Mouse (Mus musculus) limb, embryonic 10.5 days (tissue): Measurements from ENCODE around the gene Kdm4b. TPM values are rescaled to one million over a fixed set of nuclear protein-coding genes. Genes with fewer than 3 reads are reported as not detected.

ENCODE experiments used
- DNase-seq: peaks from one replicate; pipeline ENCODE4 v3.0.0-alpha.2; 2017; ENCODE audit warnings: low spot score
- H3K27ac ChIP-seq: fragments of 300-500 bp; sonication (generic); 2 replicates; pipeline ENCODE4 v1.5.1; 2016; ENCODE audit warnings: mild to moderate bottlenecking
- H3K27me3 ChIP-seq: fragments of 300-500 bp; sonication (generic); 2 replicates; pipeline ENCODE4 v1.6.1; 2016; ENCODE audit warnings: low read depth, mild to moderate bottlenecking; ENCODE audit not compliant: poor library complexity, severe bottlenecking
- H3K36me3 ChIP-seq: fragments of 300-500 bp; sonication (generic); 2 replicates; pipeline ENCODE4 v1.6.1; 2016; ENCODE audit warnings: mild to moderate bottlenecking, moderate library complexity
- H3K4me1 ChIP-seq: fragments of 300-500 bp; sonication (generic); 2 replicates; pipeline ENCODE4 v1.6.1; 2016
- H3K4me3 ChIP-seq: fragments of 300-500 bp; sonication (generic); 2 replicates; pipeline ENCODE4 v1.5.1; 2016; ENCODE audit warnings: mild to moderate bottlenecking, moderate library complexity
- H3K9me3 ChIP-seq: fragments of 300-500 bp; sonication (generic); replicated peaks from 2 replicates; pipeline ENCODE4 v1.6.1; 2016; ENCODE audit warnings: mild to moderate bottlenecking
- WGBS: fragments of 180-500 bp; shearing (Covaris S2); methylation state at CpG from one replicate; pipeline ENCODE4 v1.1.7; 2016; 5-methylcytosine and 5-hydroxymethylcytosine counted together
- polyA plus RNA-seq: library from polyadenylated mRNA; unstranded; fragments of >200 nt; fragmentation: Nextera tagmentation; extraction: Ambion mirVana; gene quantifications from 2 replicates; pipeline ENCODE4 v1.2.1, GENCODE M21; 2016

Kdm4b gene
- polyA plus RNA-seq, 1 experiment from 2014 or later = 46.8 TPM

DNA sequence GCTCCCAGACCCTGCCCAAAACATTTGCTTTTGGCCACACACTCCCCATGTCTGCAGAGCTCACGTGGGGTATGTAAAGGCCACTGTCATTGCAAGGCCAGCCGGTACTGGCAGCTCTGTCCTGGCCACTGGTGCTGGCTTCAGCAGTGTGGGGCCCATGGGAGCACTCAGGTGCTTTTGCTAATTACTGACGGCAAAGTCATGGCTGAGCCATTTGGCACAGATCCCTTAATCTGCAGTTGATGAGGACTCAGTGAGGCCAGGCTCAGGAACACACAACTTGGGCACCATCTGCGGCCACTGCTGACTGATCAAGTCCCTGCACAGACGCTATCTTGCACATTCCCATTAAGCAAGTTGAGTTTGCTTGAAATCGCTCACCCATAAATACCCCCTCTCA, 59.0 kb downstream of the Kdm4b start:
- DNase-seq = no peak
- H3K27ac ChIP-seq = no peak overlapping the region
- WGBS = 92% methylated on average over 6 of the region's 6 CpGs
- H3K27me3 ChIP-seq = no peaks in the 10 kb centered on the region
- H3K4me1 ChIP-seq = no peaks in the 10 kb centered on the region
- no peak overlapping the region for H3K4me3 ChIP-seq
- H3K36me3 ChIP-seq = peaks cover 95% of the 10 kb centered on the region
- no peaks in the 10 kb centered on the region for H3K9me3 ChIP-seq

DNA sequence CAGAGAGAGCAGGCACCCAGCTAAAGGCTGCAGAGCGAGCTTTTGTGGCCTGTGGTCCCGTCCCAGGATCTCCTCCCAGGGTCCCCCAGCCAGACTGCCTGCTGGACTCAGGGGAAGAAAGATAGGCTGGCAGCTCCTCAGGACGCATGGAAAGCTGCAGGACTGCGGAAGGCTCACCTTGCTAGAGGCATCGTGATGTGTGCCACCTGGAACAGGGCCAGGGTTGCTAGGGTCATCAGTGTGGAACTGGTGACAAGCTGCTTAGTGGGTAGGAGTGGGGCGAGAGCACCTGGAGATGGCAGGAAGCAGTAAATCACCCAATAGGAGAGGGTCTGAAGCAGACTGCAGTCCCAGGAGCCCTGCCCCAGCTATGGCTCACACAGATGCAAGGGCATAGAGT, 61.8 kb downstream of the Kdm4b start:
- H3K9me3 ChIP-seq = no peaks in the 10 kb centered on the region
- DNase-seq = no peak
- no peaks in the 10 kb centered on the region for H3K27me3 ChIP-seq
- 80% methylated on average over 6 of the region's 6 CpGs for WGBS
- H3K36me3 ChIP-seq = peaks cover 95% of the 10 kb centered on the region
- H3K4me3 ChIP-seq = no peak overlapping the region
- no peak overlapping the region for H3K27ac ChIP-seq
- H3K4me1 ChIP-seq = no peaks in the 10 kb centered on the region

DNA sequence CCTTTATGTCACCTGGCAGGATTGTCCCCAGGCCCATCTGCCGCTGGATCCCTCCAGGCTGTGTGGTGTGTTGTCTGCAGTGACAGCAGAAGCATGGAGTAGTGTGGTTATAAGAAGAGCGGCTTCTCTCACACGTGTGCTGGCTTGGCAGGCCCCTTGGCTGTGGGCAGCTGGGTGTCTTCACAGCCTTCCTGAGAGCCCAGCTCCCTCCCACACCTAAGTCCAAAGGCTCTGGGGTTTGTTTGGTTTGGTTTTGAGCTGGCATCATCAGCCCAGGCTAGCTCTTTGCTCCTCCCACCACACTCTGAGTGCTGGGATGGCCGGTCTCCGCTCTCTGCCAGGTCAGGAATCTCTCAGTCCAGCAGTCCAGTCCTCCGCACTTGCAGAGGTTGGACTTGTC, 67.4 kb downstream of the Kdm4b start:
- WGBS = 94% methylated on average over 6 of the region's 6 CpGs
- H3K36me3 ChIP-seq = peaks cover 100% of the 10 kb centered on the region

DNA sequence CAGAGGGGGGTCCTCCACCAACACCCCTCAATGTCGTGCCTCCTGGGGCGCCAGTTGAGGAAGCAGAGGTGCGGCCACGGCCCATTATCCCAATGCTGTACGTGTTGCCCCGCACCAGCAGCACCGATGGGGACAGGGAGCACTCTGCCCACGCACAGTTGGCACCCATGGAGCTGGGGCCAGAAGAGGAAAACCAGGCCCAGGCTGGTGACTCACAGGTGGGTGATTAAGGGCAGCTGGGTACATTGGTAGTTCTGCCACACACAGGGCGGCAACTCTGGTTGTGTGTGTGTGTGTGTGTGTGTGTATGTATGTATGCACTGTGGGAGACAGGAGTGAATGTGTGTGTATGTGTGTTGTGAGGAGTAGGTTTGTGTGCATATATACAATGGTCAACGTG, 68.0 kb downstream of the Kdm4b start:
- no peak overlapping the region for H3K4me3 ChIP-seq
- no peak for DNase-seq
- 94% methylated on average over 10 of the region's 10 CpGs for WGBS
- no peaks in the 10 kb centered on the region for H3K27me3 ChIP-seq
- H3K27ac ChIP-seq = no peak overlapping the region
- H3K36me3 ChIP-seq = peaks cover 100% of the 10 kb centered on the region
- H3K9me3 ChIP-seq = no peaks in the 10 kb centered on the region
- no peaks in the 10 kb centered on the region for H3K4me1 ChIP-seq

More for the DNA sequence above, 67.4 kb downstream of the Kdm4b start:
- no peak overlapping the region for H3K4me3 ChIP-seq
- no peak for DNase-seq
- no peaks in the 10 kb centered on the region for H3K9me3 ChIP-seq
- no peaks in the 10 kb centered on the region for H3K27me3 ChIP-seq
- no peaks in the 10 kb centered on the region for H3K4me1 ChIP-seq
- no peak overlapping the region; the same call in 1 of the 2 replicates for H3K27ac ChIP-seq

DNA sequence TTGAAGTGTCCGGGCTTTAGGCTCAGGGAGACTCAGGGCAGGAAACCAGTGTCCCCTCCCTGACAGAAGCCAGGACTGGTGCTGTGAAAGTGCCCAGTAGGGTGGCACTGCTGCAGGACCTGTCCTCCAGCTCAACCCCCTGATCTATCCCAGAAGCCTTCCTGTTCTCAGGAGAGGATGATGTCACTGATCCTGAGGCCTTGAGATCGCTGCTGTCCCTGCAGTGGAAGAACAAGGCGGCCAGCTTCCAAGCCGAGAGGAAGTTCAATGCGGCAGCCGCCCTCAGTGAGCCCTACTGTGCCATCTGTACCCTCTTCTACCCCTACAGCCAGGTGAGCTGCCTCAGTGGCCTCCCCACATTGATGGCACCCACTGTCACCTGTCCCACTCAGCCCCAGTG, 70.2 kb downstream of the Kdm4b start:
- 91% methylated on average over 6 of the region's 6 CpGs for WGBS
- Histone ChIP-seq H3K4me3 (no peak overlapping the region), H3K9me3 (no peaks in the 10 kb centered on the region), H3K27ac (no peak overlapping the region), H3K36me3 (peaks cover 100% of the 10 kb centered on the region), H3K27me3 (no peaks in the 10 kb centered on the region), H3K4me1 (no peaks in the 10 kb centered on the region)
- no peak for DNase-seq

DNA sequence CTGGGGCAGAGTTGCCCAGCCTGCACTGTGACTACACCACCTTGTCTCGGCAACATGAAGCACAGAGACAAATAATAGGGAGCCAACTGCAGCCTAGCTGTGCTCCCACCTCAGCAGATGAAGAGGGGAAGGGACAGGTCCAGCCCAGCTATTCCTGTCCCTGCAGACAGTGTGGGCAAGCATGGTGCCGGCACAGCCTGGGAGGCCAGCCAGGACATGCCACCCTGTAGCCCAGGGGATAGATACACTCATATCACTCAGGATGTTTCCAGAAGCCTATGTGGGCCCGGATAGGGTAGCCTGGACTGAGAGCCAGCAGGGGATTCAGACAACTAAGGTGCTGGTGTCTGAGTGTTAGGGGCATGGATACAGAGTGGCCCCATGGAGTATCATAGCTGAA, 74.4 kb downstream of the Kdm4b start:
- Histone ChIP-seq H3K36me3 (peaks cover 97% of the 10 kb centered on the region), H3K27ac (no peak overlapping the region), H3K4me3 (no peak overlapping the region), H3K4me1 (no peaks in the 10 kb centered on the region), H3K27me3 (no peaks in the 10 kb centered on the region), H3K9me3 (no peaks in the 10 kb centered on the region)
- DNase-seq = no peak
- 92% methylated on average over 3 of the region's 3 CpGs for WGBS

DNA sequence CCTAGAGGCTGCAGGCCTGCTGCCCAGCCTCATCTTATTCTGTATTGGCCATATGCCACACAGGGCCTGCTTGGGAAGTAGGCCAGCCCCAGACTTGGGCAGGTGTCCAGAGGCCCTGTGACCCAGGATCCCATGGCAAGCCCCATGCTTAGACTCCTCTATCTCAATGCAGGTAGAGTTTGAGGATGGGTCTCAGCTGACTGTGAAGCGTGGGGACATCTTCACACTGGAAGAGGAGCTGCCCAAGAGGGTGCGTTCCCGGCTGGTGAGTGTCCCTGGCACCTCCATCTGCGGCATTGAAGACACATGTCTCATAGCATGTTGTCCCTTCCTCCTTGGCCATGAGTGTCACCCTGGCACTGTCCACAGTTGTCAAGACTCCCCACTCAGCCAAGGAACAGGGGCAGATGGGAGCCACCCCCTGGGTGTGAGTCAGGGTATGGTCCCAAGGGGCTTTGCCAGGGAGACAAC, 75.2 kb downstream of the Kdm4b start:
- H3K4me1 ChIP-seq = peaks cover under 1% of the 10 kb centered on the region; the same call in 1 of the 2 replicates
- WGBS = 97% methylated on average over 4 of the region's 4 CpGs
- H3K27ac ChIP-seq = no peak overlapping the region
- H3K36me3 ChIP-seq = peaks cover 89% of the 10 kb centered on the region
- no peaks in the 10 kb centered on the region for H3K27me3 ChIP-seq
- no peak for DNase-seq
- no peak overlapping the region for H3K4me3 ChIP-seq
- no peaks in the 10 kb centered on the region for H3K9me3 ChIP-seq

- H3K36me3 ChIP-seq = peaks cover 57% of the 10 kb centered on the region
- no peaks in the 10 kb centered on the region for H3K9me3 ChIP-seq
- H3K4me3 ChIP-seq = no peak overlapping the region
- H3K27ac ChIP-seq = no peak overlapping the region
- DNase-seq = no peak
- WGBS = 91% methylated on average over 3 of the region's 3 CpGs
- peaks cover 33% of the 10 kb centered on the region for H3K4me1 ChIP-seq
- H3K27me3 ChIP-seq = no peaks in the 10 kb centered on the region
These were observed 79.5 kb downstream of the Kdm4b start for GRCm38 (mm10) chr17:56405341-56405740.

DNA sequence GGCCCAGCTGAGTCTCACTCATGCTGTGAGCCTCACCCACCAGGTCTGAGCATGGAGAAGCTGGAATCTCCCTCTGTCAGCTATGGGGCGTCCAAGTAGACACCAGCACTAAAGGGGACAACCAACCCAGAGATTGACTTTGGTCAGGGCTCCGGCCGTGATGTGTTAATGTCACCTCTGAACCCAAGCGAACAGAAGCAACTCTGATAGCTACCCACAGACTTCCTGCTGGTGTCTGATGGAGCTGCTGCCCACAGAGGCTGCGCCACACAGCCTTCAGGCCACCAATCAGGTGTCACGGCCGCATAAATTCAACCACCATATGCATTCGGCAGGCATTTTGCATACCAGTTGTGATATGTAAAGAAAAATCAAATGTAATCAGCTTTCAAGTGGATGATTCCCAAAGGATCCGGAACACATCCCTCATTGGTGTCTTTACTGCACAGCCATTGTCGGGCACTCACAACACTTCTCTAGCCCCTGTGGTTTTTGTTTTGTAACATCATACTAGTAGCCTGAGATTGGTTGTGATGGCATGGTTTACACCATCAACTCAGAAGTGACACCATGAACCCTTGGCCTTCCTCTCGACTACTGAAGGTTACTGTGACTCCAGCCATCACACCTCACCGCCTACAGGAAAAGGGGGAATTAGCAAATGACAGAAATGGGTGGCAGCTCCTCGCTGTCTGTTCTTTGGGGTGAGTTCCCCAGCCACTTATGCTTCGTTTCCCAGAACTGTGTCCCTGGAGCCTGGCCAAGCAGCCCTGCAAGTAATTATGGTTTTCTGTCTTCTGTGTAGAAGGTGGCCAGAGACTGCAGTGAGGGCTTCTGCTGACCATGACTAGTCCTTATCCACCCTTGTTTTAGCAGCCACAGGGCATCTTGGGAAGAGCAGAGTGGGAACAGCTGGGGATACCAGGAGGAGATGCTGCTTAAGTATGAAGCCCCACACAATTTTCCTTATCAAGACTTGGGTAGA, 80.3 kb downstream of the Kdm4b start:
- 90% methylated on average over 14 of the region's 14 CpGs for WGBS
- no peaks in the 10 kb centered on the region for H3K27me3 ChIP-seq
- DNase-seq = no peak
- peaks cover 33% of the 10 kb centered on the region for H3K4me1 ChIP-seq
- H3K4me3 ChIP-seq = no peak overlapping the region
- H3K27ac ChIP-seq = 0 out of 2 replicates have a peak overlapping the region, but pooled peaks have one; percentile 42
- H3K9me3 ChIP-seq = no peaks in the 10 kb centered on the region
- H3K36me3 ChIP-seq = peaks cover 57% of the 10 kb centered on the region

DNA sequence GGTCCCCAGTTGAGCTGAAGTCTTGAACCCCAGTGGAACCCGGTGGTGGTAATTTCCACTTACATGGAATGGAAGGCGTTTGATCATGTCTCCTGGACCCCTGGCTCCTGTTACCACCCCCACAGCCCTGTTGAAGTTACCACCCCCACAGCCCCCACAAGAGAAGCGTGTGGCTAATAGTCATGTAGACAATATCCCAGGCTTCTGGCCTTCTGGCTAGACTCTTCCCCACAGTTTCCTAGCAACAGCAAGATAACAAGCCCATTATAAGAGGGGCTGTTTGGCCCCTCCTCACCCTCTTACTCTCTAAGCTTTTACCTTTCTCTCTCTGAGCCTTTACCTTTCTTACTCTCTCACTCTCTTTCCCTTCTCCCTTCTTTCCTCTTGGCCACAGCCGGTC, 81.0 kb downstream of the Kdm4b start:
- no peak for DNase-seq
- Histone ChIP-seq H3K27ac (peak overlapping the region; percentile 66; the same call in 1 of the 2 replicates), H3K9me3 (no peaks in the 10 kb centered on the region), H3K27me3 (no peaks in the 10 kb centered on the region), H3K36me3 (peaks cover 57% of the 10 kb centered on the region), H3K4me3 (no peak overlapping the region), H3K4me1 (peaks cover 33% of the 10 kb centered on the region)
- WGBS = 68% methylated on average over 4 of the region's 4 CpGs

DNA sequence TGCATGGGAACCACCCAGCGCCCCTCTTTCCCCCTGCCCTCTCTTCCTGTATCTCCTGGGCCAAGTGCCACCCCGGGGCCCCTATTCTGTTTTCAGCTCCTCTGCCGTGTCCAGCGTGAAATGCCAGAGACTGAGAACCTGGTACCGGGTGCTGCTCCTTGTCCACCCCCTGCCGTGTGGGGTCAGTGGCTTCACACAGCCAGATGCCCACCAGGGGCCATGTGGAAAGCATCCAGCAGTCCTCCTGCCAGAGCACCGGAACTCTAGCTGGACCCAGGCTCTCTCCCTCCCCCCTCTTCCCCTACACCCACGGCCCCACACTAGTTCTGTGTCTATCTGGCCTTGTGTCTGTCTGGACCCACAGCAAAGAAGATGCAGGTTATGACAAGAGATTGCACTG, 81.5 kb downstream of the Kdm4b start:
- Histone ChIP-seq H3K4me1 (peaks cover 33% of the 10 kb centered on the region), H3K27ac (peak overlapping the region; percentile 66), H3K36me3 (peaks cover 57% of the 10 kb centered on the region), H3K4me3 (no peak overlapping the region), H3K27me3 (no peaks in the 10 kb centered on the region), H3K9me3 (no peaks in the 10 kb centered on the region)
- 46% methylated on average over 8 of the region's 8 CpGs for WGBS
- peak; percentile 49 for DNase-seq

DNA sequence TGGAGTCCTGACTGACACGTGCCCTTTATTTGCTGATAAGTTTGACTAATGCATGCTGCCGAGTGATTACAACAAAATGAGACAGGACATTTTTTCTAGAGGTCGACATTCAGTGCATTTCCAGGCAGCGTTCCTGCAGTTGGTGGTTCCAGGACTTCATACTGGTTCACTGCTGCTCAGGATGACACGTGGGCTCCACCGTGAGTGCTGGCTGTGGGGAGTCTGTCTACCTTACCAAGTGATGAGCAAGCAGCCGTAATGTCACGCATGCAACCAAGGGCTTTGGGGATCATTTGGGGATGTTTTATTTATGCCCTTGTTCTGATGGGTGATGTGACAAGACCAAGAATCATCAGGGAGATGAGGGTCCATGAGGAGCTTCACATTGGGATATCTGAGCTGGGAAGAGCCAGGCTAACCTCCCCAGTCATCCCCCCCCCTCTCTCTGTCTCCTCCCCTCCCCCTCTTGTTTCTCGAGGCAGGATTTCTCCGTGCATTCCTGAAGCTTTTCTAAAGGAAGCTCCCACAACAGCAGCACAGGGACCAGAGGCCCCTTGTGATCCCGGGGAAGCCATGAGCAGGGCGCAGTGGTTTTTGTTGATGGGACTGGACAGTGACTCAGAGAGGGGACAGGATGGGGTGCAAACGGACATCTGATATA, 83.2 kb downstream of the Kdm4b start:
- Histone ChIP-seq H3K27me3 (no peaks in the 10 kb centered on the region), H3K27ac (no peak overlapping the region), H3K9me3 (no peaks in the 10 kb centered on the region), H3K4me1 (peaks cover 33% of the 10 kb centered on the region), H3K36me3 (peaks cover 57% of the 10 kb centered on the region), H3K4me3 (no peak overlapping the region)
- no peak for DNase-seq
- WGBS = 58% methylated on average over 13 of the region's 13 CpGs

DNA sequence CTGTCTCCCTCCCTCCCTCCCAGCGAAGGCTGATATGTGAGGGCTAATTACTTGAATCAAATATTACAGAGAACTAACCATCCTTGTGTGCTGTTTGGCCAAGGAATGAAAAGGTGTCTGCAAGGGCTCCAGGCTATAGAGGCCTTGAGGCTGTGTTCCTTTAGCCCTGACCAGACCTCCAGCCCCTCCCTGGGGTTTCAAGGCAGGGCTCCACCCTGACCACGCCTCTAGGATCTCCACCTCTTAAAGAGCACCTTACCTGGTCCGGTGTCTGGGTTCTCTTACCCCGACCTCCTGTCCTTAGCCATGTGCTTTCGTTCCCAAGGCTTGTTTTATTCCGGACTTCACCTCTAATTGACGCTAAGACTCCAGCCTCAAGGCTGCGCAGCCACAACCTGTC, 83.9 kb downstream of the Kdm4b start:
- 36% methylated on average over 8 of the region's 8 CpGs for WGBS
- Histone ChIP-seq H3K4me1 (peaks cover 33% of the 10 kb centered on the region), H3K4me3 (no peak overlapping the region), H3K36me3 (peaks cover 60% of the 10 kb centered on the region), H3K27ac (no peak overlapping the region), H3K9me3 (no peaks in the 10 kb centered on the region), H3K27me3 (no peaks in the 10 kb centered on the region)
- DNase-seq = no peak
